Comparison of ENCODE assay signal across 10 mouse cellular contexts in the genomic region with DNA sequence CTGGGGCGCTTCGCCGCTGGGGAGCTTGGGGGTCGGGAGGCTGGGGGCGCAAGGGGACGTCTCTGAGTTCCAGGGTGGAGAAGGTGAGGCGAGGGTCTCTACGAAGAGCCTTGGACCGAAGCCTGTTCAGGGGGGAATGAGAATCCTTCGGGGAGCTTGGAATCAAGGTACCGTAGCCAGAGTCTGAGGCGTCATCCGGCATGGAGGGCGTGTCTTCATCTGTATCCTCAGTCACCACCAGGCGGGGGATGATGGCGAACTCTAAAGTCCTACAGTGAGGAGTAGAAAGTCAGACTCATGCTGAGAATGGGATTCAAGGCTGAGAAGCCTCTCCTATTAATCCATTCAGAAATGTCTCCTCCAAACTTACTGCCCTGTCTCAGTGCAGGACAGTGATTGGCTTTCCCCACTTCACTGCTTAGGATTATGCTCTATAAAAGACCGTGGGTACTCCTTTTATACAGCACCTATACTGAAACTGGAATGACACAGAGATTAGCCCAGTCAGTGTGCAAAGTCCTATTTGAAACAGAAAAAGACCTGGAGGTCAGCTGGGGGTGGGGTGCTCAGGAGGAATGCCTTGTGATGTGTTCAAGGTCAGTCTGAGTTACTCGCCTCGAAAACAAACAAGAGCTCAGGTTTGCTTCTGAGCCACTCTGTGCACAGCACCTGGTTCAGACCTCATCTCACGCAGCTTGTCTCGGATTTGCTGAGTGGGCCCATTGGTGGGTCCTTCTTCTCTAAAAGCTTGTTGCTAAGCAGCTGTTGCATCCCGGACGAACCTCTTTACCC. TPM values are rescaled to one million over a fixed set of nuclear protein-coding genes. Genes with fewer than 3 reads are reported as not detected.
DNase-seq lines count a peak whose midpoint lies in the region; ATAC-seq lines count a peak whose summit lies in the region.
"Had no signal": no experiment of that assay in that cellular context is flagged by ENCODE, and none has a peak within 500 bp of the region (broad histone marks: within the 10 kb centered on the region; RNA-seq: fewer than 3 reads in every experiment).

No protein-coding gene starts in this region.

- WGBS in embryonic facial prominence, embryonic 13.5 days = 14% methylated on average over 23 of the region's 23 CpGs
- WGBS in midbrain, embryonic 11.5 days = 3% methylated on average over 23 of the region's 23 CpGs

- DNase-seq in embryo, embryonic 11 days = peak; percentile 58
- DNase-seq in embryo, embryonic 9.5 days (ENCODE audit: extremely low spot score) = no peak
- peak; percentile 62 for DNase-seq in kidney, adult 18-20 months
- peak; percentile 89 for DNase-seq in midbrain, embryonic 11.5 days (ENCODE audit: low spot score, missing footprints)
- DNase-seq in thymus, postnatal 36 days = no peak
- no peak for DNase-seq in cerebellum, adult 9-11 months
- no peak for DNase-seq in spleen, postnatal 10 days (ENCODE audit: low spot score in 2 of 2)
- DNase-seq: cerebellum, adult 18-20 months had no signal

- 0 out of 2 replicates have a peak overlapping the region, but pooled peaks have one; percentile 16 for H3K4me3 ChIP-seq in embryonic facial prominence, embryonic 13.5 days
- no peak overlapping the region for H3K4me3 ChIP-seq in midbrain, embryonic 11.5 days (ENCODE audit: low read depth, low read length)
- H3K4me3 ChIP-seq: limb, embryonic 15.5 days had no signal

- H3K9me3 ChIP-seq in embryonic facial prominence, embryonic 13.5 days = no peaks in the 10 kb centered on the region
- no peaks in the 10 kb centered on the region for H3K9me3 ChIP-seq in midbrain, embryonic 11.5 days (ENCODE audit: control insufficient read depth, low read length)
- H3K9me3 ChIP-seq: limb, embryonic 15.5 days had no signal

- no peak overlapping the region for H3K27ac ChIP-seq in embryonic facial prominence, embryonic 13.5 days
- H3K27ac ChIP-seq in midbrain, embryonic 11.5 days (ENCODE audit: low read depth, low read length) = no peak overlapping the region
- H3K27ac ChIP-seq: limb, embryonic 15.5 days had no signal

- peak overlapping the region; percentile 21; the same call in 1 of the 2 replicates for H3K9ac ChIP-seq in embryonic facial prominence, embryonic 13.5 days
- H3K9ac ChIP-seq in midbrain, embryonic 11.5 days (ENCODE audit: low read length) = 0 out of 2 replicates have a peak overlapping the region, but pooled peaks have one; percentile 6
- H3K9ac ChIP-seq: limb, embryonic 15.5 days had no signal

- H3K27me3 ChIP-seq in embryonic facial prominence, embryonic 13.5 days = peaks cover 22% of the 10 kb centered on the region
- H3K27me3 ChIP-seq in midbrain, embryonic 11.5 days (ENCODE audit: control insufficient read depth, insufficient read depth, low read length) = peaks cover 30% of the 10 kb centered on the region

- peak overlapping the region; percentile 48 for H3K4me2 ChIP-seq in embryonic facial prominence, embryonic 13.5 days
- H3K4me2 ChIP-seq in midbrain, embryonic 11.5 days = peak overlapping the region; percentile 20; the same call in 1 of the 2 replicates
- H3K4me2 ChIP-seq: limb, embryonic 15.5 days had no signal

- H3K36me3 ChIP-seq in embryonic facial prominence, embryonic 13.5 days = peaks cover 44% of the 10 kb centered on the region
- H3K36me3 ChIP-seq in midbrain, embryonic 11.5 days (ENCODE audit: control insufficient read depth, insufficient read depth, low read length) = no peaks in the 10 kb centered on the region

- H3K4me1 ChIP-seq in embryonic facial prominence, embryonic 13.5 days = peaks cover 34% of the 10 kb centered on the region
- peaks cover 9% of the 10 kb centered on the region for H3K4me1 ChIP-seq in midbrain, embryonic 11.5 days (ENCODE audit: control insufficient read depth, insufficient read depth, low read length)

- no peak for ATAC-seq in embryonic facial prominence, embryonic 13.5 days (ENCODE audit: insufficient number of reproducible peaks, insufficient read depth, low FRiP score, low TSS enrichment, low read depth)
- ATAC-seq in midbrain, embryonic 11.5 days (ENCODE audit: low FRiP score) = no peak

RNA-seq across cellular contexts. Expression of a gene that starts 14.5 kb away (rescaled TPM):
- polyA plus RNA-seq in embryonic facial prominence, embryonic 13.5 days (2015; fragmentation: Nextera tagmentation; extraction: Ambion mirVana) = 62.3 and 67.9 TPM in 2 replicates
- polyA plus RNA-seq in midbrain, embryonic 11.5 days (2014; fragmentation: Nextera tagmentation; extraction: Ambion mirVana) = 19.0 and 19.2 TPM in 2 replicates

RNA-seq across cellular contexts. Expression of a gene that starts 16.9 kb away (rescaled TPM):
- 1.1 and 1.3 TPM in 2 replicates for polyA plus RNA-seq in embryonic facial prominence, embryonic 13.5 days (2015; fragmentation: Nextera tagmentation; extraction: Ambion mirVana)
- polyA plus RNA-seq in midbrain, embryonic 11.5 days (2014; fragmentation: Nextera tagmentation; extraction: Ambion mirVana) = not detected in 2 replicates

RNA-seq across cellular contexts. Expression of a gene that starts 43.2 kb away (rescaled TPM):
- 1.3 and 1.5 TPM in 2 replicates for polyA plus RNA-seq in embryonic facial prominence, embryonic 13.5 days (2015; fragmentation: Nextera tagmentation; extraction: Ambion mirVana)
- 0.33 and 0.77 TPM in 2 replicates for polyA plus RNA-seq in midbrain, embryonic 11.5 days (2014; fragmentation: Nextera tagmentation; extraction: Ambion mirVana)

RNA-seq across cellular contexts. Expression of a gene that starts 50.0 kb away (rescaled TPM):
- polyA plus RNA-seq in embryonic facial prominence, embryonic 13.5 days (2015; fragmentation: Nextera tagmentation; extraction: Ambion mirVana) = 33.1 TPM in 2 replicates
- polyA plus RNA-seq in midbrain, embryonic 11.5 days (2014; fragmentation: Nextera tagmentation; extraction: Ambion mirVana) = 18.0 and 19.7 TPM in 2 replicates

Comparison
In these comparisons a context has a peak if more than half of its experiments do, and no peak if none do; other contexts are left out.
1. DNase-seq: peak in embryo, embryonic 11 days (single experiment), kidney, adult 18-20 months (single experiment) and midbrain, embryonic 11.5 days (single experiment); none in embryo, embryonic 9.5 days (single experiment), thymus, postnatal 36 days (0 of 2), cerebellum, adult 9-11 months (single experiment) and spleen, postnatal 10 days (0 of 2).